Mouse (Mus musculus) liver, adult 2 months (tissue): ENCODE data around the gene 1700003E16Rik.

Experiments
- CTCF ChIP-seq: fragments of 200-500 bp; IDR thresholded peaks from 2 replicates; pipeline ENCODE4 v1.5.1; 2011; ENCODE audit warnings: low read depth, low read length, control low read depth
- POLR2A ChIP-seq: fragments of 200-500 bp; IDR thresholded peaks from 2 replicates; pipeline ENCODE4 v1.6.1; 2011; ENCODE audit warnings: low read length, control low read depth; ENCODE audit not compliant: insufficient read depth; ENCODE audit errors: extremely low read depth

GRCm38 (mm10) chr6:83162701-83163100, 6.5 kb downstream of the 1700003E16Rik start:
- TF ChIP-seq POLR2A, result no peak
- peak; percentile 60 for TF ChIP-seq CTCF
